Mouse (Mus musculus) liver, embryonic 13.5 days (tissue): ENCODE data around the gene Mtf1. TPM values are rescaled to one million over a fixed set of nuclear protein-coding genes. Genes with fewer than 3 reads are reported as not detected.

Experiments
- ATAC-seq: fragments of 200-750 bp; cut with Nextera tagmentation; 2 replicates; pipeline ENCODE4 v1.8.0; 2017; ENCODE audit warnings: low read depth, mild to moderate bottlenecking, moderate number of reproducible peaks, moderate library complexity
- DNase-seq: peaks from one replicate; pipeline ENCODE4 v3.0.0; 2022
- H3K27ac ChIP-seq: fragments of 300-500 bp; sonication (generic); 2 replicates; pipeline ENCODE4 v1.5.1; 2015; ENCODE audit warnings: moderate library complexity, mild to moderate bottlenecking, inconsistent platforms
- H3K27me3 ChIP-seq: fragments of 300-500 bp; sonication (generic); 2 replicates; pipeline ENCODE4 v1.6.1; 2015; ENCODE audit warnings: mild to moderate bottlenecking, inconsistent platforms
- H3K36me3 ChIP-seq: fragments of 300-500 bp; sonication (generic); 2 replicates; pipeline ENCODE4 v1.6.1; 2015; ENCODE audit warnings: mild to moderate bottlenecking, inconsistent platforms
- H3K4me1 ChIP-seq: fragments of 300-500 bp; sonication (generic); replicated peaks from 2 replicates; pipeline ENCODE4 v1.6.1; 2015; ENCODE audit warnings: inconsistent platforms
- H3K4me2 ChIP-seq: fragments of 300-500 bp; sonication (generic); 2 replicates; pipeline ENCODE4 v1.6.1; 2015; ENCODE audit warnings: inconsistent platforms, mild to moderate bottlenecking, moderate library complexity
- H3K4me3 ChIP-seq: fragments of 300-500 bp; sonication (generic); replicated peaks from 2 replicates; pipeline ENCODE4 v1.5.1; 2015; ENCODE audit warnings: mild to moderate bottlenecking, inconsistent platforms
- H3K9ac ChIP-seq: fragments of 300-500 bp; sonication (generic); 2 replicates; pipeline ENCODE4 v1.6.1; 2015; ENCODE audit warnings: mild to moderate bottlenecking, inconsistent platforms
- H3K9me3 ChIP-seq: fragments of 300-500 bp; sonication (generic); replicated peaks from 2 replicates; pipeline ENCODE4 v1.6.1; 2016; ENCODE audit warnings: inconsistent platforms
- WGBS: fragments of 180-500 bp; shearing (Covaris S2); methylation state at CpG from one replicate; pipeline ENCODE4 v1.1.7; 2015; ENCODE audit not compliant: insufficient replicate concordance; 5-methylcytosine and 5-hydroxymethylcytosine counted together
- polyA plus RNA-seq: library from polyadenylated mRNA; unstranded; fragments of >200 nt; fragmentation: Nextera tagmentation; extraction: Ambion mirVana; gene quantifications from 2 replicates; pipeline ENCODE4 v1.2.1, GENCODE M21; 2015

Mtf1 gene
- polyA plus RNA-seq, 1 experiment from 2014 or later, result 14.4 TPM

DNA sequence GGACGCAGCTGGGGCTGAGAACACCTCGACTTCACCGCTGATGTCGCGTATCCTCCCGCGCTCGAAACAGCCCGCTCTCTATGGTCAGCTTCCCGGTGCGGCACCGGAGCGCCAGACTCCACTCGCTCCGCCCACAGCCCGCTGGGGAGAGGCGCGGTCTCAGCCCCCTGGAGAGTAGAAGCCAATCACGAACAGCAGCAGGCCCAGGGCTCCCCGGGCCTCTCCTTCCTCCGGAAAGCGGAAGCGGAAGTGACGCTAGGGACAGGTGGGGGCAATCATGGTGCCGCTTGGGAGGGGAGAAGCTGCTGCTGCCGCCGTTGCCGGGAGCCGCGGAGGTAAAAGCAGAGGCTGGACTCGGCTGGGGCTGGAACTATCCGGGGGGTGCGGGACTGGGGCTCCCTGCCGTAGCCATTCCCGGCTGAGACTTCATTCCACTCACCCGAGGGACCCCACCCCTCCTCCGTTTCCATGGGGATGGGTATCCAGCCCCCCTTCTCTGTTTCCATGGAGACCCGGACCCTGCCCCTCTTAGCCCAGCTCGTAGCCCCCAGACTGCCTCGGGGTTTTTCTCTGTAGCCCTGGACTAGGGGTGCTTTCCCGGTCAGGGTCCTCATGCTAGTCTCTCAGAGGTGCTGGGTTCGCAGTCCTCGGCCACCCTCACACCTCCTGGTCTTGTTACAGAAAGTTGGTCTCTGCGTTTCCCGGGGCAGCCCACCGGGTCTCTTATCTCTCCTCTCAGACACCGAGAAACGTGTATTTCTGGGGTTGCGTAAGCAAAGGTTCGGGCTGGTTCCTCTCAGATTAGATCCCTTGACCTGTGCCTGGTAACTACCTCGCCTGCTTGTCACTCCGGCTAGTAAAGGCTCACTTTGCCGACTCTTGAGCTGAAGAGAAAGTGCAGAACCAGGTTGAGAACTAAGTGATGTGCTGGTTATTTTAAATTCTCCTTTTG, 681 bp downstream of the Mtf1 start:
- WGBS, result under 1% methylated on average over 53 of the region's 53 CpGs
- Histone ChIP-seq H3K4me2 (peak overlapping the region; percentile 93), H3K27me3 (no peaks in the 10 kb centered on the region), H3K4me1 (peaks cover 58% of the 10 kb centered on the region), H3K9ac (peak overlapping the region; percentile 96), H3K27ac (peak overlapping the region; percentile 99), H3K9me3 (no peaks in the 10 kb centered on the region), H3K4me3 (peak overlapping the region; percentile 82), H3K36me3 (peaks cover 70% of the 10 kb centered on the region)
- DNase-seq (peak; percentile 95), ATAC-seq (peak; percentile 98)

DNA sequence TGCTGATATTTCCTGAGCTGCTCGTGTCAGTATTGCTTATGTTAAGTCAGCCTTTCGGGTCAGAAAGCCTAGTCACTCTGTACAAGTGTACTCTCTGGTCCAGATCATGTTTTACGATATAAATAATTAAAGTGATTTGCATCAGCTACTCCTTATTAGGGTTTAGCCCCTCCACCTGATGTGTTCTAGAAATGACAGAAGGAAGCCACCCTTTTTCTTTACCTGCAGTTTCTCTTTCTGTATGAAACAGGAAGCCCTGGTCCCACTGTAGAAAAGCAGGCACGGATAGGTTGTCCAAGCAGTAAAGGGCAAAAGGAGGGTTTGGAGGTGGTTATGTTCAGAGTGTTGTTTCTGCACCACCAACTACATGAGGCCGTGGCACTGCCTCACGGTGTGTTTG, 1.5 kb downstream of the Mtf1 start:
- Histone ChIP-seq H3K36me3 (peaks cover 69% of the 10 kb centered on the region), H3K9me3 (no peaks in the 10 kb centered on the region), H3K9ac (peak overlapping the region; percentile 96), H3K27me3 (no peaks in the 10 kb centered on the region), H3K4me1 (peaks cover 66% of the 10 kb centered on the region), H3K27ac (peak overlapping the region; percentile 99), H3K4me3 (peak overlapping the region; percentile 82), H3K4me2 (peak overlapping the region; percentile 93)
- 38% methylated on average over 6 of the region's 6 CpGs for WGBS
- no peak for DNase-seq
- ATAC-seq, result no peak

DNA sequence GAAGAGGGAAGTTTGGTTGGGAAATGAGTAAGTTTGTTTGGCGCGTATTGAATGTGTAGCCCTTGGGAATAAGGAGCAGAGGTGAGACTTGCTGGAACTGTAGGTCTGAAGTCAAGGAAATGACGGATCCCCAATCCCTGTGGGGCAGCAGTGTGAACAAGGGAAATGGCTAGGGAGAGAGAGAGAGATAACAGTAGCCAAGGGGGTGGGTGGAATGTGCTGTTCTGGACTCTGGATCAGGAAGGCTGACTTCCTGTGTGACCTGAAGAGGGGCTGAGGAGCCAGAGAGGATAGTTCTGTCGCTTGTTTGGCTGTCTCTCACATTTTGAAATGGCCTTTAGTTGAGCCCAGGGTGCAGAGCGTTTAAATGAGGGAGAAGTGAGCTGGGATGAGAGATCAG, 6.6 kb downstream of the Mtf1 start:
- peaks cover 75% of the 10 kb centered on the region for H3K36me3 ChIP-seq
- DNase-seq (no peak), ATAC-seq (peak; percentile 25; the same call in 1 of the 2 replicates)
- no peak overlapping the region for H3K4me3 ChIP-seq
- H3K27ac ChIP-seq, result peak overlapping the region; percentile 59
- no peaks in the 10 kb centered on the region for H3K27me3 ChIP-seq
- WGBS, result 43% methylated on average over 5 of the region's 5 CpGs
- no peaks in the 10 kb centered on the region for H3K9me3 ChIP-seq
- peak overlapping the region; percentile 28 for H3K9ac ChIP-seq
- peaks cover 73% of the 10 kb centered on the region for H3K4me1 ChIP-seq
- H3K4me2 ChIP-seq, result peak overlapping the region; percentile 28

DNA sequence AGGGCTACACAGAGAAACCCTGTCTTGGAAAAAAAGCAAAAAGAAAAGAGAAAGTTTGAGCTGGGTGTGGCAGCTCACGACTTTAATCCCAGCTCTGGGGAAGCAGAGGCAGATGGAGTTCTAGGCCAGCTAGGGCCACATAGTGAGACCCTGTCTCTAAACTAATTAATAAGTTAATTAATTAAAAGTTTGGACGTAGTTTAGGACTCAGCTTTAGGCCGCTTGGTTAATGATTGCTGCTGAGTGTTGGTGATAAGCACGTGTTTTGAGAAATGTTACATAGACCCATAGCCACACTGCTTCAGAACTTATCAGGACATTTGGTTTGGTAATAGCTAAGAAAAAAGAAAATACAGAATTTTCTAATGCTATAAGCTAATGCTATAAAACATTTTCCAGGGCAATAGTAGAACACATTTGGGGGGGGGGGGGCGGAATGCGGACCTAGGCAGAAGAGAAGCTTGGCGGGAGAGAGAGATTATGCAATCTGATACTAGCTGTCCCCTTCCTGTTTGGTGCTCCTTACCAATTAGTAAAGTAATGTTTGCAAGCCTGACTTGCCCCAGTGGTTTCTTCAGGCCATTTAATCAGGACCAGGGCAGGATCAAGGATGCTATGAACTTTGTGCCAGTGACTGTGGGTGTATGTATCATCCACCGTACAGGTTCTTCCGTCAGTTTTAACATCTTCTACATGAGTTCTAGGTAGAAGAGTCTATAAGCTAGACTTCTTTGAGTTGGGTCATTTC, 7.4 kb downstream of the Mtf1 start:
- H3K4me2 ChIP-seq, result peak overlapping the region; percentile 28

DNA sequence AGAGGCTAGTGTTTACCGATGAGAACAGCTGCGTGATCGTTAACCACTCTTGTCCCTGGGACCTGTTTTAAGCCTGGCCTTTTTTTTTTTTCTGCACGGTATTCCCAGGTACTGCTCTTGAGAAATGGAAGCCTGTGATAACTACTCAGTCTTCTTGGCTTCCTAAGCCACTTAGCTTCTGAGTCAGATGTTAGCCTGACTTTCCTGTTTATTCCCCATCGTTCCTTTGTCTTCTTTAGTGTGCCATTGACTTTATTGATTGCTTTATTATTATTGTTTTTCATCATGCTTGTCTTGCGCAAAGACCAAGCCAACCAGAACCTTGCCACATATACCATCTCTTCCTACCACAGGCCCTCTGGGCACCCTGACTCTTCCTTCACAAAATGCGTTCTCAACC, 8.2 kb downstream of the Mtf1 start:
- peaks cover 59% of the 10 kb centered on the region for H3K4me1 ChIP-seq
- 81% methylated on average over 7 of the region's 7 CpGs for WGBS
- H3K9ac ChIP-seq, result no peak overlapping the region
- no peak overlapping the region for H3K4me3 ChIP-seq
- DNase-seq, result no peak
- peaks cover 77% of the 10 kb centered on the region for H3K36me3 ChIP-seq
- H3K9me3 ChIP-seq, result no peaks in the 10 kb centered on the region
- H3K4me2 ChIP-seq, result no peak overlapping the region
- no peaks in the 10 kb centered on the region for H3K27me3 ChIP-seq
- 0 out of 2 replicates have a peak overlapping the region, but pooled peaks have one; percentile 7 for H3K27ac ChIP-seq
- ATAC-seq, result no peak

More for the DNA sequence above, 7.4 kb downstream of the Mtf1 start:
- H3K9ac ChIP-seq, result peak overlapping the region; percentile 28
- no peak for ATAC-seq
- no peak for DNase-seq
- peaks cover 82% of the 10 kb centered on the region for H3K36me3 ChIP-seq
- peak overlapping the region; percentile 59 for H3K27ac ChIP-seq
- no peaks in the 10 kb centered on the region for H3K27me3 ChIP-seq
- peaks cover 67% of the 10 kb centered on the region for H3K4me1 ChIP-seq
- WGBS, result 48% methylated on average over 9 of the region's 9 CpGs
- no peak overlapping the region for H3K4me3 ChIP-seq
- no peaks in the 10 kb centered on the region for H3K9me3 ChIP-seq

DNA sequence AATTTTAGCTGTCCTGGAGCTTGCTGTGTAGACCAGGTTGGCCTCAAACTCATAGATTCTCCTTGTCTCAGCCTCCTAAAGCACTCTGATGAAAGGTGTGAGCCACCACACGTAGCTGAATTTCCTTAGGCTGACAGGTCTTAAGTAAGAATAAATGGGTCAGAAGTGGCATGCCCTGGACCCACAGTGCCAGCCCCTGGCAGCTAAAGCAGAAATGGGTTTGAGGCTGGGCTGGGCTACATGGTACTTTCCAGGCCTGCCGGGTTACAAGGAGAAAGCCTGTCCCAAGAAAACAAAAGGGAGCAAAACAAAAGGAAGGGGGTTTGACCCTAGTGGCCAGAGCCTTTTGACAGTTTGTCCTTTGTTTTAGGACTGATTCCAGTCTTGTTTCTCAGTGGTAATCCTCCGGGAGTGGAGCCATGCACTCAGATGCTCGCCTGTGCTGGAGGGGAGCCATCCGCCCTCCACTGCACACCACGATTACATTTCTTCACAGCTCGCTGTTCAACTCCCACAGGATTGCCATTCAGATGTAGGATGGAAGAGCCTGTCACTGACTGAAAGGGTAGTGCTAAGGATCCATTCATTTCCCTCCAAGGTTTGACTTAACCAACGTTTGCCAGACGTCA, 9.6 kb downstream of the Mtf1 start:
- no peak overlapping the region for H3K9ac ChIP-seq
- 70% methylated on average over 9 of the region's 9 CpGs for WGBS
- no peak overlapping the region for H3K4me2 ChIP-seq
- ATAC-seq, result no peak
- no peaks in the 10 kb centered on the region for H3K27me3 ChIP-seq
- peaks cover 74% of the 10 kb centered on the region for H3K36me3 ChIP-seq
- H3K27ac ChIP-seq, result no peak overlapping the region
- no peak for DNase-seq
- H3K4me1 ChIP-seq, result peaks cover 46% of the 10 kb centered on the region
- no peaks in the 10 kb centered on the region for H3K9me3 ChIP-seq
- H3K4me3 ChIP-seq, result no peak overlapping the region

DNA sequence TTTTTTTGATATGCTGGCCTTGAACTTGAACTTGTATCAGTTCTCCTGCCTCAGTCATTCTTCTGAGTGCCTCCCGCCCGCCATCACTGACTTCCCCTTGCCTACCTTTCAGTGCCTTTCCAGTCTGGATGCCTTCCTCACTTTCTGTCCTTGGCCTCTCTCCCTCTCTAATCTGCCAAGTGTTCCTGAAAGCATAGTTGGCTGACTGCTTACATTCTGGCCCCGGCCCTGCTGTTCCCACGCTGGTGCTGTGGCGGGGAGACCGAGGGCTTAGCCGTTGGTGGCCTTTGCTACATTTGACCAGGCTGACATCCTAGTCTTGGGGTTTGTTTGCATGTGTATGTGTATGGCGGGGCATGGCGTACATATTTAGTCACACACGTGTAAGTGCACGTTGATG, 14.0 kb downstream of the Mtf1 start:
- 93% methylated on average over 11 of the region's 11 CpGs for WGBS

DNA sequence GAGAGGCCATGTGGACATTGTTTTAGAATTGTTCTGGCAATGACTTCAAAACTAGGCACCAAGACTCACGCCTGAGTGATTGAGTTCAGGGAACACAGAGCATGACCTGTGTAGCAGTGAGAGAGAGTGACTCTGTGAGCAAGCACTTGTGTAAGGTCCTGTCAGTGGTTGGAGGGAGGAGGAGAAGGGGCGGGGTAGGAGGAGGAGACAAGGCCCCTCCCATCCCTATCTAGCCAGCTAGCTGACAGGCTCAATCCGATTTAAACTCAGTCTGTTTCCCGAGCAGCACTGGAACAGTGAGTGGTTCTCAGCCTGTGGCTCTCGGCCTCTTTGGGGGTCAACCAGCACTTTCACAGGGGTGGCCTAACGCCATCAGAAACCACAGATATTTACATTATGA, 15.9 kb downstream of the Mtf1 start:
- WGBS, result 18% methylated on average over 6 of the region's 6 CpGs
- Histone ChIP-seq H3K4me2 (peak overlapping the region; percentile 25; the same call in 1 of the 2 replicates), H3K9me3 (no peaks in the 10 kb centered on the region), H3K9ac (no peak overlapping the region), H3K4me1 (peaks cover 23% of the 10 kb centered on the region), H3K36me3 (peaks cover 59% of the 10 kb centered on the region), H3K4me3 (no peak overlapping the region), H3K27me3 (no peaks in the 10 kb centered on the region), H3K27ac (peak overlapping the region; percentile 36; the same call in 1 of the 2 replicates)
- peak; percentile 73 for DNase-seq
- ATAC-seq, result peak; percentile 98

More for the DNA sequence above, 14.0 kb downstream of the Mtf1 start:
- Histone ChIP-seq H3K4me2 (no peak overlapping the region), H3K9ac (no peak overlapping the region), H3K4me1 (peaks cover 23% of the 10 kb centered on the region), H3K36me3 (peaks cover 58% of the 10 kb centered on the region), H3K27ac (no peak overlapping the region), H3K9me3 (no peaks in the 10 kb centered on the region), H3K27me3 (no peaks in the 10 kb centered on the region), H3K4me3 (no peak overlapping the region)
- DNase-seq (no peak), ATAC-seq (no peak)

DNA sequence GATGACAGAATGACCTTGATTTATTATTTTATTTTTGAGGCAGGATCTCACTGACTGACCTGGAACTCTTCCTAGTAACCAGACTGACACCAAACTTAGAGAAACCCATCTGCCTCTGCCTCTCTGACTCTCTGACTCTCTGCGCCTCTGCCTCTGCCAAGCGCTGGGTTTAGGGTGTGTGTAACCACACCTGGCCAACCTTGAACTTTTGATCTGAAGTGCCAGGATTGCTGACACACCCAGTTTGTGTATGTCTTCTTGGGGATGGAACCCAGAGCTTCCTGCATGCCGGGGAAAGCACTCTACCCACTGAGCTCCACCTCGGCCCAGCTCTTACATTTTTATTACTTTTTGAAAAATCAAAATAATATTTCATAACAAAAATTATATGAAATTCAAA, 16.9 kb downstream of the Mtf1 start:
- Histone ChIP-seq H3K27me3 (no peaks in the 10 kb centered on the region), H3K27ac (no peak overlapping the region), H3K36me3 (peaks cover 61% of the 10 kb centered on the region), H3K9me3 (no peaks in the 10 kb centered on the region), H3K4me1 (peaks cover 19% of the 10 kb centered on the region), H3K9ac (no peak overlapping the region), H3K4me2 (no peak overlapping the region), H3K4me3 (no peak overlapping the region)
- ATAC-seq (no peak), DNase-seq (no peak)
- 84% methylated on average over 4 of the region's 4 CpGs for WGBS

DNA sequence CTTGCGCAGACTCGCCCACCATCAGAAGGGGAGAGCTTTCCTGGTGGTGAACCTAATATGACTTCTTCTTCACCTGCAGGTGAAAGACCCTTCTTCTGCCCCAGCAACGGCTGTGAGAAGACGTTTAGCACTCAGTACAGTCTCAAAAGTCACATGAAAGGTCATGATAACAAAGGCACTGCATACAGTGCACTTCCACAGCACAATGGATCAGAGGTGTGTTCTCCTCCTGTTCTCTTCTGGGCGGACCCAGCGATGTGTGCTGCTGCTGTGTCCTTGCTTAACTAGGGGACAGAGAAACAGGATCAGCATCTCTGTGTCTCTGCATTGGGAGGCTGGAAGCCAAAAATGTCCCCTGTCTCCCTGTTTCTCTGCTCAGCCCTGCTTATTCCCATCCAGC, 23.1 kb downstream of the Mtf1 start:
- no peak for ATAC-seq
- DNase-seq, result no peak
- no peak overlapping the region for H3K4me2 ChIP-seq
- H3K9me3 ChIP-seq, result no peaks in the 10 kb centered on the region
- H3K9ac ChIP-seq, result no peak overlapping the region
- 86% methylated on average over 6 of the region's 6 CpGs for whole genome bisulfite sequencing
- H3K27ac ChIP-seq, result no peak overlapping the region
- no peak overlapping the region for H3K4me3 ChIP-seq
- H3K36me3 ChIP-seq, result peaks cover 90% of the 10 kb centered on the region
- H3K4me1 ChIP-seq, result no peaks in the 10 kb centered on the region
- no peaks in the 10 kb centered on the region for H3K27me3 ChIP-seq

DNA sequence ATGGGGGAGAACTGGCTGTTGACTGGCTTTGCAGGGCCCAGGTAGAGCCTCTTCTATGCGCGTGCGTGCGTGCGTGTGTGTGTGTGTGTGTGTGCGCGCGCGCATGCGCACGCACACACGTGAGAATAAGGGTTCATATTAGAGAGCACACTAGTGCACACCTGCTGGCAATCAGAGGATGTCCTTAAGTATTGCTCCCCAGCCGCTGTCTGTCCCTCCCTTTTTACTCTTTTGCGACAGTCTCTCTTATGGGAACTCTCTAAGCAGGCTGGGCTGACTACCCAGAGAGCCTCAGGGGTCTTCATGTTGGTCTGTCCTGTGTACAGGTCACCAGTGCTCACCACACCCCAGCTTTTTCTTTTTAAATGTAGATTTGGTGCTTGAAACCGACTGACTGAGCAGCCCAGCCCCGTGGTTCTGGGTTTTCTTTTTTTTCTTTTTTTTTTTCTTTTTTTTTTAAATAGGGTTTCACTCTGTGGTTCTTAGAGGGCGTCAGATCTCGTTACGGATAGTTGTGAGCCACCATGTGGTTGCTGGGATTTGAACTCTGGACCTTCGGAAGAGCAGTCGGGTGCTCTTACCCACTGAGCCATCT, 23.6 kb downstream of the Mtf1 start:
- no peaks in the 10 kb centered on the region for H3K9me3 ChIP-seq
- no peak for ATAC-seq
- H3K4me2 ChIP-seq, result no peak overlapping the region
- no peak for DNase-seq
- H3K4me3 ChIP-seq, result no peak overlapping the region
- no peaks in the 10 kb centered on the region for H3K27me3 ChIP-seq
- no peak overlapping the region for H3K9ac ChIP-seq
- peaks cover 90% of the 10 kb centered on the region for H3K36me3 ChIP-seq
- H3K27ac ChIP-seq, result no peak overlapping the region
- H3K4me1 ChIP-seq, result no peaks in the 10 kb centered on the region
- 91% methylated on average over 21 of the region's 21 CpGs for WGBS
